Mouse (Mus musculus) kidney, embryonic 14.5 days (tissue): ENCODE measurements around the gene Rpgr. TPM values are rescaled to one million over a fixed set of nuclear protein-coding genes. Genes with fewer than 3 reads are reported as not detected.

Experiments
- ATAC-seq: fragments of 200-750 bp; cut with Nextera tagmentation; 2 replicates; pipeline ENCODE4 v1.8.0; 2017; ENCODE audit warnings: moderate number of reproducible peaks, mild to moderate bottlenecking, moderate TSS enrichment, moderate library complexity; ENCODE audit not compliant: low FRiP score, low TSS enrichment
- H3K27ac ChIP-seq: fragments of 300-500 bp; sonication (generic); 2 replicates; pipeline ENCODE4 v1.5.1; 2014; ENCODE audit warnings: low read depth, mild to moderate bottlenecking, low read length, moderate library complexity, mixed read lengths
- H3K27me3 ChIP-seq: fragments of 300-500 bp; sonication (generic); 2 replicates; pipeline ENCODE4 v1.6.1; 2014; ENCODE audit warnings: mild to moderate bottlenecking, low read length; ENCODE audit not compliant: control insufficient read depth, insufficient read depth
- H3K36me3 ChIP-seq: fragments of 300-500 bp; sonication (generic); 2 replicates; pipeline ENCODE4 v1.6.1; 2014; ENCODE audit warnings: low read length, mixed read lengths; ENCODE audit not compliant: control insufficient read depth, insufficient read depth
- H3K4me1 ChIP-seq: fragments of 300-500 bp; sonication (generic); 2 replicates; pipeline ENCODE4 v1.6.1; 2014; ENCODE audit warnings: low read length, mixed read lengths; ENCODE audit not compliant: control insufficient read depth, insufficient read depth
- H3K4me2 ChIP-seq: fragments of 300-500 bp; sonication (generic); replicated peaks from 2 replicates; pipeline ENCODE4 v1.6.1; 2014; ENCODE audit warnings: low read depth, mild to moderate bottlenecking, low read length
- H3K4me3 ChIP-seq: fragments of 300-500 bp; sonication (generic); 2 replicates; pipeline ENCODE4 v1.5.1; 2014; ENCODE audit warnings: mild to moderate bottlenecking, low read length
- H3K9ac ChIP-seq: fragments of 300-500 bp; sonication (generic); 2 replicates; pipeline ENCODE4 v1.6.1; 2014; ENCODE audit warnings: low read depth, mild to moderate bottlenecking, low read length, moderate library complexity
- H3K9me3 ChIP-seq: fragments of 300-500 bp; sonication (generic); 2 replicates; pipeline ENCODE4 v1.6.1; 2016; ENCODE audit warnings: low read length; ENCODE audit not compliant: control insufficient read depth
- WGBS: fragments of 180-500 bp; shearing (Covaris S2); extraction: QIAGEN DNeasy Blood & Tissue Kit; methylation state at CpG from one replicate; pipeline ENCODE4 v1.1.7; 2014; 5-methylcytosine and 5-hydroxymethylcytosine counted together
- polyA plus RNA-seq: library from polyadenylated mRNA; unstranded; fragments of >200 nt; fragmentation: Nextera tagmentation; extraction: Ambion mirVana; gene quantifications from 2 replicates; pipeline ENCODE4 v1.2.1, GENCODE M21; 2014

Rpgr gene
- 21.5 and 24.0 TPM in 2 replicates for polyA plus RNA-seq

GRCm38 (mm10) chrX:10216410-10216949 is at the start of gene Rpgr:
TSS of gene Rpgr (minus strand) at chrX:10216920.
- Histone ChIP-seq H3K9me3 (no peaks in the 10 kb centered on the region; the same call in 1 of the 2 replicates), H3K4me3 (peak within 1 kb of the TSS; percentile 45), H3K27ac (peak within 1 kb of the TSS; percentile 51), H3K4me2 (peak within 1 kb of the TSS; percentile 43), H3K4me1 (no peaks in the 10 kb centered on the region), H3K9ac (peak within 1 kb of the TSS; percentile 62), H3K36me3 (no peaks in the 10 kb centered on the region), H3K27me3 (no peaks in the 10 kb centered on the region)
- peak; percentile 98 for ATAC-seq
- WGBS, result 21% methylated on average over 41 of the region's 47 CpGs

- Histone ChIP-seq H3K9me3 (no peaks in the 10 kb centered on the region), H3K9ac (no peak overlapping the region), H3K4me1 (no peaks in the 10 kb centered on the region), H3K27ac (no peak overlapping the region), H3K4me3 (no peak overlapping the region), H3K4me2 (no peak overlapping the region), H3K27me3 (no peaks in the 10 kb centered on the region), H3K36me3 (no peaks in the 10 kb centered on the region)
- WGBS, result 80% methylated on average over 5 of the region's 5 CpGs
- no peak for ATAC-seq
Observed at GRCm38 (mm10) chrX:10258260-10258659, 41.5 kb upstream of the Rpgr start.

GRCm38 (mm10) chrX:10257774-10258173 is 41.1 kb upstream of the Rpgr start:
- Histone ChIP-seq H3K4me3 (no peak overlapping the region), H3K9ac (no peak overlapping the region), H3K27ac (no peak overlapping the region), H3K4me1 (no peaks in the 10 kb centered on the region), H3K4me2 (no peak overlapping the region), H3K36me3 (no peaks in the 10 kb centered on the region), H3K27me3 (no peaks in the 10 kb centered on the region), H3K9me3 (no peaks in the 10 kb centered on the region)
- 83% methylated on average over 1 of the region's 1 CpGs for WGBS
- ATAC-seq, result no peak

- Histone ChIP-seq H3K27me3 (no peaks in the 10 kb centered on the region), H3K4me1 (no peaks in the 10 kb centered on the region), H3K36me3 (no peaks in the 10 kb centered on the region), H3K4me3 (no peak within 1 kb of the TSS), H3K9me3 (no peaks in the 10 kb centered on the region), H3K9ac (no peak within 1 kb of the TSS), H3K27ac (no peak within 1 kb of the TSS), H3K4me2 (no peak within 1 kb of the TSS)
- no peak for ATAC-seq
- WGBS, result 57% methylated on average over 2 of the region's 2 CpGs
Observed at GRCm38 (mm10) chrX:10251852-10252504, 35.3 kb upstream of the Rpgr start, which contains the start of gene Otc. TSS of gene Otc (plus strand) at chrX:10252305.

- no peak for ATAC-seq
- H3K4me1 ChIP-seq, result no peaks in the 10 kb centered on the region
- H3K36me3 ChIP-seq, result no peaks in the 10 kb centered on the region
- no peak overlapping the region for H3K9ac ChIP-seq
- no peak overlapping the region for H3K4me3 ChIP-seq
- no peak overlapping the region for H3K4me2 ChIP-seq
- H3K9me3 ChIP-seq, result no peaks in the 10 kb centered on the region
- H3K27ac ChIP-seq, result no peak overlapping the region
- H3K27me3 ChIP-seq, result no peaks in the 10 kb centered on the region
Observed at GRCm38 (mm10) chrX:10251357-10251756, 34.6 kb upstream of the Rpgr start.

GRCm38 (mm10) chrX:10243916-10244315 is 27.2 kb upstream of the Rpgr start:
- Histone ChIP-seq H3K36me3 (no peaks in the 10 kb centered on the region), H3K4me2 (no peak overlapping the region), H3K4me3 (no peak overlapping the region), H3K4me1 (no peaks in the 10 kb centered on the region), H3K27me3 (no peaks in the 10 kb centered on the region), H3K9ac (no peak overlapping the region), H3K9me3 (no peaks in the 10 kb centered on the region), H3K27ac (no peak overlapping the region)
- ATAC-seq, result no peak
- 67% methylated on average over 3 of the region's 3 CpGs for WGBS

GRCm38 (mm10) chrX:10239515-10239914 is 22.8 kb upstream of the Rpgr start:
- Histone ChIP-seq H3K9ac (no peak overlapping the region), H3K27me3 (no peaks in the 10 kb centered on the region), H3K4me2 (no peak overlapping the region), H3K9me3 (no peaks in the 10 kb centered on the region), H3K4me1 (no peaks in the 10 kb centered on the region), H3K36me3 (no peaks in the 10 kb centered on the region), H3K4me3 (no peak overlapping the region), H3K27ac (no peak overlapping the region)
- 41% methylated on average over 4 of the region's 4 CpGs for WGBS
- no peak for ATAC-seq

GRCm38 (mm10) chrX:10234617-10235016 is 17.9 kb upstream of the Rpgr start:
- Histone ChIP-seq H3K4me2 (no peak overlapping the region), H3K9ac (no peak overlapping the region), H3K36me3 (no peaks in the 10 kb centered on the region), H3K27me3 (no peaks in the 10 kb centered on the region), H3K27ac (no peak overlapping the region), H3K9me3 (no peaks in the 10 kb centered on the region), H3K4me1 (no peaks in the 10 kb centered on the region), H3K4me3 (no peak overlapping the region)
- 87% methylated on average over 3 of the region's 3 CpGs for WGBS
- no peak for ATAC-seq

- no peaks in the 10 kb centered on the region for H3K36me3 ChIP-seq
- H3K27ac ChIP-seq, result no peak overlapping the region
- no peak overlapping the region for H3K9ac ChIP-seq
- H3K27me3 ChIP-seq, result no peaks in the 10 kb centered on the region
- H3K4me2 ChIP-seq, result no peak overlapping the region
- no peaks in the 10 kb centered on the region for H3K9me3 ChIP-seq
- ATAC-seq, result no peak
- no peaks in the 10 kb centered on the region for H3K4me1 ChIP-seq
- 79% methylated on average over 2 of the region's 2 CpGs for WGBS
- no peak overlapping the region for H3K4me3 ChIP-seq
Observed at GRCm38 (mm10) chrX:10233051-10233450, 16.3 kb upstream of the Rpgr start.
